Mouse (Mus musculus) liver, adult 2 months (tissue): ENCODE data around the gene Olfr469.

ENCODE experiments used
- CTCF ChIP-seq: fragments of 200-500 bp; IDR thresholded peaks from 2 replicates; pipeline ENCODE4 v1.5.1; 2011; ENCODE audit warnings: low read depth, low read length, control low read depth
- POLR2A ChIP-seq: fragments of 200-500 bp; IDR thresholded peaks from 2 replicates; pipeline ENCODE4 v1.6.1; 2011; ENCODE audit warnings: low read length, control low read depth; ENCODE audit not compliant: insufficient read depth; ENCODE audit errors: extremely low read depth

DNA sequence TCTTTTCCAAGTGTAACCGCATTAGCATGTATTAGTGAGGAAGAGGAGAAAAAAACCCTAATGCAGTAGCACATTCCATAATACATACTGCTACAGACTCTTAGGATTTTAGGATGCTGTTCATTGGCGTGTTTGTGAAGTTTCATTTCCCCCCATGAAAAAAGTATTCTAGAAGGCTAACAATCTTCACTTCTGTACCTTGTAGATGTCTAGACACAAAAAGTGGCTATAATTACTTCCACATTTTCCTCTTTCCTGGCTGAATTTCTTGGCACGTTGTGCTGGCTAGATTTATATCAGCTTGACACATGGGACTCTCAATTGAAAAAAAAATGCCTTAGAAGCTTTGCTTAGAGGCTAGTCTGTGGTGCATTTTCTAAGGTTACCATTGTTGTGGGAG, 23.2 kb downstream of the Olfr469 start:
- no peak for TF ChIP-seq POLR2A
- TF ChIP-seq CTCF = no peak
